Mouse (Mus musculus) C3H10T1/2 (cell line): Measurements from ENCODE around the gene Gm21117. TPM values are rescaled to one million over a fixed set of nuclear protein-coding genes. Genes with fewer than 3 reads are reported as not detected.

Experiments used
- polyA plus RNA-seq, 2 experiments: library from polyadenylated mRNA; unstranded; fragments of >200 nt; fragmentation: generic; extraction: Trizol; gene quantifications; one replicate each; pipeline ENCODE4 v1.2.1; 2012; ENCODE audit warnings: missing spikeins in 2 of 2

Gm21117 gene
- not detected for polyA plus RNA-seq

GRCm38 (mm10) chrY:51124920-51125319 is at the start of gene Gm21117:
Gm21117 (plus strand) TSS chrY:51125220.

